In genomic region chr14:25377091-25377490, GRCm38 (mm10) we compare ENCODE assay signal across 8 mouse cellular contexts.
A peak's percentile ranks its signal among the peaks of the same experiment; 100 is the strongest.
DNase-seq lines count a peak whose midpoint lies in the region; ATAC-seq lines count a peak whose summit lies in the region.

No protein-coding gene starts in this region.

- no peak overlapping the region for H3K9ac ChIP-seq in neural tube, embryonic 11.5 days (ENCODE audit: low read length)
- peak overlapping the region; percentile 81 for H3K9ac ChIP-seq in stomach, embryonic 16.5 days (ENCODE audit: low read length)

- no peaks in the 10 kb centered on the region for H3K27me3 ChIP-seq in neural tube, embryonic 11.5 days (ENCODE audit: control insufficient read depth, insufficient read depth, low read length)
- H3K27me3 ChIP-seq in stomach, embryonic 16.5 days (ENCODE audit: control insufficient read depth, insufficient read depth, low read length): no peaks in the 10 kb centered on the region

- peak overlapping the region; percentile 60 for H3K4me2 ChIP-seq in neural tube, embryonic 11.5 days (ENCODE audit: low read depth)
- peak overlapping the region; percentile 74 for H3K4me2 ChIP-seq in stomach, embryonic 16.5 days (ENCODE audit: low read depth, low read length)

- WGBS in neural tube, embryonic 11.5 days: 47% methylated on average over 2 of the region's 2 CpGs
- WGBS in stomach, embryonic 16.5 days: 24% methylated on average over 2 of the region's 2 CpGs

- DNase-seq in cerebellum, adult 11-12 months: peak; percentile 63
- DNase-seq in cerebellum, adult 8-10 months: no peak
- DNase-seq in neural tube, embryonic 11.5 days (ENCODE audit: low spot score): no peak
- no peak for DNase-seq in neural tube, embryonic 10.5 days (ENCODE audit: extremely low spot score, low spot score)
- peak; percentile 28 for DNase-seq in liver
- DNase-seq in layer of hippocampus, adult 9-10 months (ENCODE audit: low spot score): no peak

- no peak; the same call in 1 of the 2 replicates for ATAC-seq in neural tube, embryonic 11.5 days (ENCODE audit: insufficient read depth, low FRiP score, low TSS enrichment)
- ATAC-seq in stomach, embryonic 16.5 days (ENCODE audit: insufficient read depth, low FRiP score): no peak
- ATAC-seq in megakaryocyte-erythroid progenitor cell, adult 5-6 weeks (replicated peaks; ENCODE audit: low FRiP score, low TSS enrichment, poor library complexity, severe bottlenecking): no peak

- H3K36me3 ChIP-seq in neural tube, embryonic 11.5 days (ENCODE audit: control insufficient read depth, insufficient read depth, low read length): no peaks in the 10 kb centered on the region
- no peaks in the 10 kb centered on the region for H3K36me3 ChIP-seq in stomach, embryonic 16.5 days (ENCODE audit: control insufficient read depth, insufficient read depth, low read length)

- H3K27ac ChIP-seq in neural tube, embryonic 11.5 days (ENCODE audit: low read depth, low read length): peak overlapping the region; percentile 100
- H3K27ac ChIP-seq in stomach, embryonic 16.5 days (ENCODE audit: low read length): peak overlapping the region; percentile 98

- H3K4me1 ChIP-seq in neural tube, embryonic 11.5 days (ENCODE audit: control insufficient read depth, insufficient read depth, low read length): peaks cover 14% of the 10 kb centered on the region
- peaks cover 16% of the 10 kb centered on the region for H3K4me1 ChIP-seq in stomach, embryonic 16.5 days (ENCODE audit: control insufficient read depth, insufficient read depth, low read length)

- H3K4me3 ChIP-seq in neural tube, embryonic 11.5 days (ENCODE audit: low read depth, low read length): no peak overlapping the region
- no peak overlapping the region for H3K4me3 ChIP-seq in stomach, embryonic 16.5 days (replicated peaks; ENCODE audit: low read length)

- no peaks in the 10 kb centered on the region for H3K9me3 ChIP-seq in neural tube, embryonic 11.5 days (ENCODE audit: control insufficient read depth, low read length)
- H3K9me3 ChIP-seq in stomach, embryonic 16.5 days (replicated peaks; ENCODE audit: control insufficient read depth, low read length): no peaks in the 10 kb centered on the region

Comparison
In these comparisons a context has a peak if more than half of its experiments do, and no peak if none do; other contexts are left out.
1. DNase-seq: peak in cerebellum, adult 11-12 months (single experiment) and liver (single experiment); none in cerebellum, adult 8-10 months (single experiment), neural tube, embryonic 11.5 days (single experiment), neural tube, embryonic 10.5 days (single experiment) and layer of hippocampus, adult 9-10 months (single experiment).